Mouse (Mus musculus) cerebellum, adult 2 months (tissue): ENCODE measurements around the gene BC005537.
"Not testable (repeated sequence)": the region's sequence is repeated elsewhere in the genome, so short reads cannot be mapped to it uniquely, and the experiment has no call there.

Experiments
- CTCF ChIP-seq: fragments of 200-500 bp; IDR thresholded peaks from 2 replicates; pipeline ENCODE4 v1.5.1; 2011; ENCODE audit warnings: low read depth, mild to moderate bottlenecking, control low read depth, low read length, moderate library complexity, borderline replicate concordance; ENCODE audit not compliant: insufficient read depth
- POLR2A ChIP-seq: fragments of 200-500 bp; IDR thresholded peaks from 2 replicates; pipeline ENCODE4 v1.6.1; 2011; ENCODE audit warnings: low read length, control low read depth, borderline replicate concordance; ENCODE audit not compliant: insufficient read depth

DNA sequence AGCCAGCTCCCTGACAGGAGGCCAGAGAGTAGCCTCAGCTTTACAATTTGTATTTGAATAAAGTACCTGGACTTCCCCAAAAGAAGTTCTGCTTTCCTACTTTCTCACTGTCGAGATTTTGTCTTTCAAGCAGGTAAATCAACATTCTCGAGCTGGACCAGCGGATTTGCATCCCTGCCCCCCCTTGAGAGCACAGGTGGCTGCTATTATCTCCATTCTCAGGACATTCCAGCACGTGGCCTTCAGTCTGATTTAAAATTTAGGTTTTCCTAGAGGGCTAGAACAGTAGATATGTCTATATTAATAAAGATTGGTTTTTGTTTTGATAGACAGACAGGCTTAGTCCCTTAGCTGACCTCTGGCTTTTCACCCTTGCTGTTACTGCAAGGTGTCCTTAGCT, 33.6 kb upstream of the BC005537 start:
- TF ChIP-seq CTCF, POLR2A: not testable (repeated sequence)
